Mouse (Mus musculus): Measurements from ENCODE around the gene Camta1. TPM values are rescaled to one million over a fixed set of nuclear protein-coding genes. Genes with fewer than 3 reads are reported as not detected.
A peak's percentile ranks its signal among the peaks of the same experiment; 100 is the strongest.

Gene Camta1
- polyA plus RNA-seq, 1 experiment from 2014 or later: 130 TPM

- Histone ChIP-seq H3K4me3 (no peak overlapping the region), H3K27ac (replicated peaks) (no peak overlapping the region), H3K9ac (replicated peaks) (no peak overlapping the region), H3K36me3 (no peaks in the 10 kb centered on the region), H3K4me1 (no peaks in the 10 kb centered on the region), H3K4me2 (replicated peaks) (no peak overlapping the region), H3K27me3 (no peaks in the 10 kb centered on the region), H3K9me3 (no peaks in the 10 kb centered on the region)
- no peak for ATAC-seq (replicated peaks)
- WGBS: 84% methylated on average over 16 of the region's 16 CpGs
Measured at GRCm38 (mm10) chr4:150937293-150938062, 924.2 kb downstream of the Camta1 start.

GRCm38 (mm10) chr4:150933503-150933902, 928.2 kb downstream of the Camta1 start:
- Histone ChIP-seq H3K36me3 (no peaks in the 10 kb centered on the region), H3K4me2 (replicated peaks) (no peak overlapping the region), H3K9ac (replicated peaks) (no peak overlapping the region), H3K9me3 (no peaks in the 10 kb centered on the region), H3K27ac (replicated peaks) (no peak overlapping the region), H3K27me3 (no peaks in the 10 kb centered on the region), H3K4me3 (no peak overlapping the region), H3K4me1 (no peaks in the 10 kb centered on the region)
- ATAC-seq (replicated peaks): no peak
- WGBS: 77% methylated on average over 1 of the region's 1 CpGs

GRCm38 (mm10) chr4:150927789-150928188, 933.9 kb downstream of the Camta1 start:
- Histone ChIP-seq H3K27me3 (no peaks in the 10 kb centered on the region), H3K9me3 (no peaks in the 10 kb centered on the region), H3K9ac (replicated peaks) (no peak overlapping the region), H3K36me3 (no peaks in the 10 kb centered on the region), H3K4me2 (replicated peaks) (no peak overlapping the region), H3K4me1 (no peaks in the 10 kb centered on the region), H3K4me3 (no peak overlapping the region), H3K27ac (replicated peaks) (no peak overlapping the region)
- ATAC-seq (replicated peaks): no peak
- WGBS: 80% methylated on average over 10 of the region's 10 CpGs

DNA sequence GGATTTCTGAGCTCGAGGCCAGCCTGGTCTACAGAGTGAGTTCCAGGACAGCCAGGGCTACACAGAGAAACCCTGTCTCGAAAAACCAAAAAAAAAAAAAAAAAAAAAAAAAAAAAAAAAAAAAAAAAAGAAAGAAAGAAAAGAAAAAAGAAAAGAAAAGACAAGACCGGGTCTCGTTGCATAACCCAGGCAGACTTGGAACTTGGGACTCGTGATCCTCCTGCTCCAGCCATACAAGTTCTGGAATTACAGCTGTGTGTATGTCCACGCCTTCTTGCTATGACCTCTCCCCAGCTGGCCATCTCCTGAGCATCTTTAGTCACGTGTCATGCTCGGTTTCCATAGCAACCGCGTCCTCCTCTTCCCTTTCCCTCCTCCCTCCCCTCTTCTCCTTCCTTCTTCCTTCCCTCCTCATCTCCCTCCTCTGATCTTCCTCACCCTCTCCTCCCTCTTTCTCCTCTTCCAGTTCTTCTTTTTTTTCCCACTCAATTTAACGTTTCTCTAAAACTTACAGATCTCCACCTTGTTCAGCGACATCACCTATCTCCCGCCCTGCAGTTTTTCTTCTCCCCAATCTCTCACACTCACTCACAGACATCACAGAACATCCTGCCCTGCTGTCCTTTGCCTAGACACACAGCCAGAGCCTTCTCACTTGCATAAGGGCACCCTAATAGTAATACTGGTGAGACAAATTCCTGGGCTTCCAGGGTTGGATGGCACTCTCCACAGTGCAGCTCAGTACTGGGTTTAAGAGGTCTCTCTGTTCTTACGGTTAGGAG, 934.6 kb downstream of the Camta1 start:
- ATAC-seq (replicated peaks): no peak
- Histone ChIP-seq H3K27ac (replicated peaks) (no peak overlapping the region), H3K36me3 (no peaks in the 10 kb centered on the region), H3K4me3 (no peak overlapping the region), H3K4me2 (replicated peaks) (no peak overlapping the region), H3K9me3 (no peaks in the 10 kb centered on the region), H3K4me1 (no peaks in the 10 kb centered on the region), H3K9ac (replicated peaks) (no peak overlapping the region), H3K27me3 (no peaks in the 10 kb centered on the region)
- WGBS: 46% methylated on average over 14 of the region's 14 CpGs

DNA sequence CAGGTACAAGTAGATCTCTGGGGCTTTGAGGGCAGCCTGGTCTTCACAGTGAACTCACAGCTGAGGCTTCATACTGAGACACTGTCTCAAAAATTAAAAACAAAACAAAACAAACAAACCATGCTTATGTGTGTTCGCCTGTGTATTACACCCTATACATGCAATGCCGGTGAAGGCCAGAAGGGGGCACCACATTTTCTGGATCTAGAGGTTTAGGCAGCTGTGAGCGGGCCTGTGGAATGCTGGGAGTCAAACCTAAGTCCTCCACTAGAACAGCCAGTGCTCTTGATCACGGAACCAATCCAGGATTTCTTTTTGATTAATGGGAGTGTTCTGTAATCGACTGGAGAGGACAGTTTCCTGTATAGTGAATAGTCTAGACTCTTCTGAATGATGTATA, 935.8 kb downstream of the Camta1 start:
- H3K27ac ChIP-seq (replicated peaks): no peak overlapping the region
- no peak overlapping the region for H3K9ac ChIP-seq (replicated peaks)
- WGBS: 63% methylated on average over 5 of the region's 5 CpGs
- ATAC-seq (replicated peaks): no peak
- H3K27me3 ChIP-seq: no peaks in the 10 kb centered on the region
- no peaks in the 10 kb centered on the region for H3K36me3 ChIP-seq
- H3K4me1 ChIP-seq: no peaks in the 10 kb centered on the region
- no peak overlapping the region for H3K4me2 ChIP-seq (replicated peaks)
- no peaks in the 10 kb centered on the region for H3K9me3 ChIP-seq
- no peak overlapping the region for H3K4me3 ChIP-seq

- Histone ChIP-seq H3K9me3 (no peaks in the 10 kb centered on the region), H3K27ac (replicated peaks) (no peak overlapping the region), H3K27me3 (no peaks in the 10 kb centered on the region), H3K9ac (replicated peaks) (no peak overlapping the region), H3K4me2 (replicated peaks) (no peak overlapping the region), H3K36me3 (no peaks in the 10 kb centered on the region), H3K4me3 (no peak overlapping the region), H3K4me1 (no peaks in the 10 kb centered on the region)
- WGBS: 90% methylated on average over 6 of the region's 6 CpGs
- ATAC-seq (replicated peaks): no peak
Measured at GRCm38 (mm10) chr4:150924936-150925335, 936.7 kb downstream of the Camta1 start.

GRCm38 (mm10) chr4:150924308-150924707, 937.4 kb downstream of the Camta1 start:
- Histone ChIP-seq H3K27me3 (no peaks in the 10 kb centered on the region), H3K36me3 (no peaks in the 10 kb centered on the region), H3K4me1 (no peaks in the 10 kb centered on the region), H3K27ac (replicated peaks) (no peak overlapping the region), H3K4me3 (no peak overlapping the region), H3K9me3 (no peaks in the 10 kb centered on the region), H3K9ac (replicated peaks) (no peak overlapping the region), H3K4me2 (replicated peaks) (no peak overlapping the region)
- WGBS: 89% methylated on average over 13 of the region's 13 CpGs
- ATAC-seq (replicated peaks): no peak

DNA sequence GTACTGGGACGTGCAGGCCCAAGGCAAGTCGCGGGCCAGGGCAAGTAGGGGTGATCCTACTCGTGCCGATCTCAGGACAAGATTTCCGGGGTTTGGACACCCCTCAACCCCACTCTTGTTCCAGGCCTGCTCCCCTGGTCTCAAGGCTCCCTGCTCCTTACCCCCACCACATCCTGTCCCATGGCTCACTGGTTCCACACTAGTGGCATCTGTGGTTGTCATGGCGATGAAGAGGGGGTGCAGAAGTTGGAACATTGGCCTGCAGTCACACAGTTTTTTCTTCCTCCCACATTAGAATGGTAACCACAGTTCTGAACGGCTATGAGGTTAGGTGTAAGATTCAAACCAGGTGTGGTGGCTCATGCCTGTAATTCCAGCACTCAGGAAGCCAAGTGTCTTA, 940.5 kb downstream of the Camta1 start:
- Histone ChIP-seq H3K9ac (replicated peaks) (no peak overlapping the region), H3K4me2 (replicated peaks) (no peak overlapping the region), H3K36me3 (no peaks in the 10 kb centered on the region), H3K9me3 (no peaks in the 10 kb centered on the region), H3K4me1 (no peaks in the 10 kb centered on the region), H3K4me3 (no peak overlapping the region), H3K27ac (replicated peaks) (no peak overlapping the region), H3K27me3 (no peaks in the 10 kb centered on the region)
- ATAC-seq (replicated peaks): no peak
- 90% methylated on average over 8 of the region's 8 CpGs for WGBS

DNA sequence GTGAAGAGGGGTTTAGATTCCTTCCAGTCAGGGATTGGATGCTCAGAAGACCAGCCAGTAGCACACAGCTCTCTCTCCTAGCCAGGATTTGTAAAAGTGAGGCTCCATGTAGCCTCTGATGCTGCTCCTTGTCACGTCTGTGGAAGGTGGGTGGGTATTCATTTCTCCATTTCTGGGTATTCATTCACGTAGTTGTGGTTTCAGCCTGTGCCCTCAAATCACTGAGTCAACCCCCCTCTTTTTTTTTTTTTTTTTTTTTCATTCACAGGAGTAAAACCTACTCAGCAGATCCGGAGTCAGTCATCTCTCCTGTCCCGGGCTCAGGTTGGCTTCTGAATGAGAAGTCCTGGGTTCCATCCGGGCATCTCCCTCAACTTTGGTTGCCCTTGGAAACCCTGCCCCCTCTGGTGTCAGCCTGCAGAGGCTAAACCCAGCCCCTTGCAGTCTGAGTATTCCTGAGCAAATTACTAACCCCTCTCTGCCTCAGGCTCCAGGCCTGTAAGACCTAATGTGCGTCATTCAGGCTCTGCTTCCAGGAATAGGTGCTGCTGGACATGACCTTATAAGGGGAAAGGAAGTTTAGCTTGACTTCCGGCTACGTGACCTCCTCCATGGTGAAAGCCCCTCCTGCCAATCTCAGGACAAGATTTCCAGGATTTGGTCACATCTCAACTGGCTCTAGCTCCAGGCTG, 944.2 kb downstream of the Camta1 start:
- Histone ChIP-seq H3K4me2 (replicated peaks) (no peak overlapping the region), H3K36me3 (no peaks in the 10 kb centered on the region), H3K9ac (replicated peaks) (no peak overlapping the region), H3K9me3 (no peaks in the 10 kb centered on the region), H3K4me3 (no peak overlapping the region), H3K4me1 (peaks cover 22% of the 10 kb centered on the region), H3K27ac (replicated peaks) (no peak overlapping the region), H3K27me3 (no peaks in the 10 kb centered on the region)
- 75% methylated on average over 8 of the region's 8 CpGs for WGBS
- no peak for ATAC-seq (replicated peaks)

DNA sequence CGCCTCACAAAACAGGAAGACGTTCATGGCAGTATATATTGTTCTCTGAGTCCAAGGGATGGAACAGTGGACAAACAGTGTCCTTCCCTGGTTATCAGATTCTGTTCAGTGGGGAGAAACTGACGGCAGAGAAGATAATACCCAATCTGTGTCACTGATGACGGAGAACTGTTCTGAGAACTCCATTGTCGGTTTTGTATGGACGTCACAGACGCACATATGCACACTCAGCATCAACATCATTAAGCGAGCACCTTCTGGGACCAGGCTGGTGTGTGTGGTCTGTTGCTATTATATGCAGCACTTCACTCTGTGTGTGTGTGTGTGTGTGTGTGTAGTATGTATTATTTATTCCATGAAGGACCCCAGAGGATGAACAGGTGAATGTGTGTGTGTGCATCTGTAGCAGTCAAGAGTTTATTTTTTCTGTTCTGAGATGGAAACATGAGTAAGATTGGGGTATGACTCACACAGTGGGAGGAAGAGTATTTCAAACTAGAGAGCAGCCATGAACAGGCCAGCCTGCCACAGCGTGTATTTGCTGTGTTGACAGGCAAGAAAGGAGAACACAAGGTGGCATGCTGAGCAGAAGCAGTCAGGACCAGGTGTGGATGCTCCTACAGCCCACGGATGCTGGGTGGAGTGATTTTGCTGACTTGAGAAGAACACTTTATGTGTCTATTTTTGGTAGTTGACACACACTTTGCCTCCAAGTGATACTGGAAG, 946.3 kb downstream of the Camta1 start:
- H3K9me3 ChIP-seq: no peaks in the 10 kb centered on the region
- peak overlapping the region; percentile 82 for H3K9ac ChIP-seq (replicated peaks)
- H3K4me1 ChIP-seq: peaks cover 22% of the 10 kb centered on the region
- H3K27me3 ChIP-seq: no peaks in the 10 kb centered on the region
- WGBS: 49% methylated on average over 10 of the region's 10 CpGs
- H3K36me3 ChIP-seq: no peaks in the 10 kb centered on the region
- no peak for ATAC-seq (replicated peaks)
- H3K4me3 ChIP-seq: peak overlapping the region; percentile 85
- peak overlapping the region; percentile 61 for H3K4me2 ChIP-seq (replicated peaks)
- H3K27ac ChIP-seq (replicated peaks): no peak overlapping the region

- peak; percentile 88 for ATAC-seq (replicated peaks)
- Histone ChIP-seq H3K9me3 (no peaks in the 10 kb centered on the region), H3K36me3 (no peaks in the 10 kb centered on the region)
Measured at GRCm38 (mm10) chr4:150914290-150914733, 947.4 kb downstream of the Camta1 start, which contains the start of the genes Park7 and Tnfrsf9. Gene Park7 (minus strand): TSS chr4:150914437. Gene Tnfrsf9 (plus strand): TSS chr4:150914562.

More at GRCm38 (mm10) chr4:150914290-150914733, 947.4 kb downstream of the Camta1 start, which contains the start of the genes Park7 and Tnfrsf9:
- Histone ChIP-seq H3K4me1 (peaks cover 25% of the 10 kb centered on the region), H3K4me3 (peak within 1 kb of the TSS; percentile 85), H3K27me3 (no peaks in the 10 kb centered on the region), H3K27ac (replicated peaks) (peak within 1 kb of the TSS; percentile 82), H3K9ac (replicated peaks) (peak within 1 kb of the TSS; percentile 82), H3K4me2 (replicated peaks) (peak within 1 kb of the TSS; percentile 61)
- WGBS: under 1% methylated on average over 48 of the region's 48 CpGs
